Mouse (Mus musculus): Measurements from ENCODE around the gene Mapkap1. TPM values are rescaled to one million over a fixed set of nuclear protein-coding genes. Genes with fewer than 3 reads are reported as not detected.
"Not testable (repeated sequence)": the region's sequence is repeated elsewhere in the genome, so short reads cannot be mapped to it uniquely, and the experiment has no call there.

Gene Mapkap1
- polyA plus RNA-seq, 1 experiment from 2014 or later: 94.3 TPM

DNA sequence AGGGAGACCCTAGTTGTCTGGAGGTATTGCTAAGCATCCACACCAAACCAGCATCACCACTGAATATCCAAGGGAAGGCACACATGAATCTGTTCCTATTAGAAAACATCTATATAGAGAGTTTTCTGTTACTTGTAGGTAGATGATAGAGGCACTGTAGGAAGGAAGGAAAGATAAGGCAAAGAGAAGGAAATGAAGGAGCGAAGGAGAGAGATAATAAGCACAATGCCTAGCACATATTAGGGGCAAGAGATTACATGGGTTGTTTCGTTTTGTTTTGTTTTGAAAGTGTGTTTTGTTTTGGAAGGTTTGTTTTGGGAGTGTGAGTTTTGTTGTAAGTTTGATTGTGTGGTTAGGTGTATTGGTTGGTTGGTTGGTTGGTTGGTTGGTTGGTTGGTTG, 27.6 kb upstream of the Mapkap1 start:
- peaks cover 6% of the 10 kb centered on the region; the same call in 1 of the 2 replicates for H3K27me3 ChIP-seq (replicated peaks)
- WGBS: 92% methylated on average over 2 of the region's 2 CpGs
- no peak overlapping the region for H3K4me3 ChIP-seq (replicated peaks)
- H3K9ac ChIP-seq (replicated peaks): no peak overlapping the region
- H3K27ac ChIP-seq (replicated peaks): no peak overlapping the region
- no peaks in the 10 kb centered on the region for H3K9me3 ChIP-seq (replicated peaks)
- no peaks in the 10 kb centered on the region for H3K36me3 ChIP-seq
- H3K4me1 ChIP-seq: no peaks in the 10 kb centered on the region
- ATAC-seq (ENCODE audit: low FRiP score): no peak
- H3K4me2 ChIP-seq: no peak overlapping the region

- no peak for ATAC-seq (ENCODE audit: low FRiP score)
These were observed 7.0 kb upstream of the Mapkap1 start for GRCm38 (mm10) chr2:34399535-34399934.

GRCm38 (mm10) chr2:34407596-34407995, 1.0 kb downstream of the Mapkap1 start:
- WGBS: 26% methylated on average over 7 of the region's 7 CpGs
- ATAC-seq (ENCODE audit: low FRiP score): no peak
- peak overlapping the region; percentile 77 for H3K4me2 ChIP-seq
- peak overlapping the region; percentile 78 for H3K4me3 ChIP-seq (replicated peaks)
- peaks cover 17% of the 10 kb centered on the region for H3K4me1 ChIP-seq
- H3K36me3 ChIP-seq: no peaks in the 10 kb centered on the region
- no peak overlapping the region for H3K27ac ChIP-seq (replicated peaks)
- no peaks in the 10 kb centered on the region for H3K9me3 ChIP-seq (replicated peaks)
- peak overlapping the region; percentile 86; the same call in 1 of the 2 replicates for H3K9ac ChIP-seq (replicated peaks)
- H3K27me3 ChIP-seq (replicated peaks): no peaks in the 10 kb centered on the region

More at GRCm38 (mm10) chr2:34399535-34399934, 7.0 kb upstream of the Mapkap1 start:
- H3K36me3 ChIP-seq: no peaks in the 10 kb centered on the region
- no peak overlapping the region for H3K4me2 ChIP-seq
- no peak overlapping the region for H3K9ac ChIP-seq (replicated peaks)
- no peak overlapping the region for H3K4me3 ChIP-seq (replicated peaks)
- H3K9me3 ChIP-seq (replicated peaks): no peaks in the 10 kb centered on the region
- no peak overlapping the region for H3K27ac ChIP-seq (replicated peaks)
- H3K4me1 ChIP-seq: no peaks in the 10 kb centered on the region
- H3K27me3 ChIP-seq (replicated peaks): no peaks in the 10 kb centered on the region
- whole genome bisulfite sequencing: 53% methylated on average over 4 of the region's 4 CpGs

DNA sequence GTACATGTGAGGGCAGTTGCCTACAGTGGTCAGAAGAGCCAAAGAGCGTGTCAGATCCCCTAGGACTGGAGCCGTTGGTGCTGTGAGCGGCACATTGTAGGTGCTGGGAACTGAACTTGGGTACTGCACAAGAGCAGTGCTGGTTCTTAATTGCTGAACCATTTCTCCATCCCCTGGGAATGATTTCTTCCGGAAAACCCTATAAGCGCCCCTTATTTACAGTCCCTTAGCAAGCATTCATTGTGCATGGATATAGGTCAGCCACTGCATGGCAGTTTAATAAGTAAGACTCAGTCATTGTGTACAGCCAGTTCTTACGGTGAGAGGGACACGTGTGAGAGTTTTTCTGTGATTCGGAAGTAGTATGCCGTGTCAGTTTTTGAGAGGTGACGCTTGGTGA, 1.8 kb downstream of the Mapkap1 start:
- H3K36me3 ChIP-seq: no peaks in the 10 kb centered on the region
- H3K9me3 ChIP-seq (replicated peaks): no peaks in the 10 kb centered on the region
- no peak for ATAC-seq (ENCODE audit: low FRiP score)
- H3K9ac ChIP-seq (replicated peaks): no peak overlapping the region
- WGBS: 85% methylated on average over 10 of the region's 10 CpGs
- no peak overlapping the region for H3K27ac ChIP-seq (replicated peaks)
- H3K4me2 ChIP-seq: no peak overlapping the region
- H3K4me1 ChIP-seq: peaks cover 17% of the 10 kb centered on the region
- H3K27me3 ChIP-seq (replicated peaks): no peaks in the 10 kb centered on the region
- no peak overlapping the region for H3K4me3 ChIP-seq (replicated peaks)

DNA sequence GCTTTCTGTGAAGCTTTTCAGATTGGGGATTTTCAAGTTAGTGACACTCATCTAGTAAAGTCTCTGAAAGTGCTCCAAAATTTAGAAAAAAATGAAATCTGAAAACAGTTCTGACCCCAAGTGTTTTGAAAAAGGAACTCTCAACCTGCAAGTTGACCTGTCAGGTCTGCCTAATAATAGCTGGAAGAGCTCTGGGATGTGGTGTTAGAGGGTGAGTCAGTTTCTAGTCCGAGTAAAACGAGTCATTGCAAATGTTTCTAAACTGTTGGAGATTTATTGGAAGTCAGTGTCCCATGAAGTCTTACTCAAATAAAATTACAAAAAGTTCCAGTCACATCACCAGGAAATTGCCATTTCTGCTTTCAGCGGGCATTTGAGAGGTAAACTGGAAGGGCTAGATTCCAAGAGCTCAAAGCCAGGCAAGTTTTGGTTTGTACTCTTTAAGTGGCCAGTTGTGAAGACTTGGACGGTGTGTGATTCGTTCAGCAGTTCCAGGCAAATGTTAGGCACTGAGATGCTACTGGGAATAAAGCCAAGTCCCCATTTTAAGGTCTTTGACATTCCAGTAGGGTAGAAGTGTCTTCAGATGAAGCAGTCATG, 3.3 kb downstream of the Mapkap1 start:
- Histone ChIP-seq H3K36me3 (no peaks in the 10 kb centered on the region), H3K9ac (replicated peaks) (no peak overlapping the region)

GRCm38 (mm10) chr2:34420256-34420655, 13.7 kb downstream of the Mapkap1 start:
- ATAC-seq (ENCODE audit: low FRiP score): no peak
- Histone ChIP-seq H3K36me3 (0 out of 2 replicates have a peak, but pooled peaks cover 3% of the 10 kb centered on the region), H3K4me1 (0 out of 2 replicates have a peak, but pooled peaks cover 5% of the 10 kb centered on the region), H3K27ac (replicated peaks) (no peak overlapping the region), H3K9ac (replicated peaks) (no peak overlapping the region), H3K4me2 (no peak overlapping the region), H3K9me3 (replicated peaks) (no peaks in the 10 kb centered on the region), H3K4me3 (replicated peaks) (no peak overlapping the region), H3K27me3 (replicated peaks) (no peaks in the 10 kb centered on the region)
- 62% methylated on average over 1 of the region's 1 CpGs for WGBS

More for the DNA sequence above, 3.3 kb downstream of the Mapkap1 start:
- ATAC-seq (ENCODE audit: low FRiP score): no peak
- Histone ChIP-seq H3K4me1 (peaks cover 17% of the 10 kb centered on the region), H3K4me2 (no peak overlapping the region), H3K27me3 (replicated peaks) (no peaks in the 10 kb centered on the region), H3K27ac (replicated peaks) (no peak overlapping the region), H3K4me3 (replicated peaks) (no peak overlapping the region), H3K9me3 (replicated peaks) (no peaks in the 10 kb centered on the region)
- 82% methylated on average over 5 of the region's 5 CpGs for WGBS

GRCm38 (mm10) chr2:34424186-34424585, 17.6 kb downstream of the Mapkap1 start:
- 0 out of 2 replicates have a peak, but pooled peaks cover 5% of the 10 kb centered on the region for H3K4me1 ChIP-seq
- H3K27me3 ChIP-seq (replicated peaks): no peaks in the 10 kb centered on the region
- H3K36me3 ChIP-seq: 0 out of 2 replicates have a peak, but pooled peaks cover 3% of the 10 kb centered on the region
- 95% methylated on average over 3 of the region's 3 CpGs for WGBS
- H3K9me3 ChIP-seq (replicated peaks): no peaks in the 10 kb centered on the region
- no peak overlapping the region for H3K4me3 ChIP-seq (replicated peaks)
- no peak overlapping the region for H3K9ac ChIP-seq (replicated peaks)
- H3K4me2 ChIP-seq: no peak overlapping the region
- ATAC-seq (ENCODE audit: low FRiP score): no peak
- H3K27ac ChIP-seq (replicated peaks): no peak overlapping the region

DNA sequence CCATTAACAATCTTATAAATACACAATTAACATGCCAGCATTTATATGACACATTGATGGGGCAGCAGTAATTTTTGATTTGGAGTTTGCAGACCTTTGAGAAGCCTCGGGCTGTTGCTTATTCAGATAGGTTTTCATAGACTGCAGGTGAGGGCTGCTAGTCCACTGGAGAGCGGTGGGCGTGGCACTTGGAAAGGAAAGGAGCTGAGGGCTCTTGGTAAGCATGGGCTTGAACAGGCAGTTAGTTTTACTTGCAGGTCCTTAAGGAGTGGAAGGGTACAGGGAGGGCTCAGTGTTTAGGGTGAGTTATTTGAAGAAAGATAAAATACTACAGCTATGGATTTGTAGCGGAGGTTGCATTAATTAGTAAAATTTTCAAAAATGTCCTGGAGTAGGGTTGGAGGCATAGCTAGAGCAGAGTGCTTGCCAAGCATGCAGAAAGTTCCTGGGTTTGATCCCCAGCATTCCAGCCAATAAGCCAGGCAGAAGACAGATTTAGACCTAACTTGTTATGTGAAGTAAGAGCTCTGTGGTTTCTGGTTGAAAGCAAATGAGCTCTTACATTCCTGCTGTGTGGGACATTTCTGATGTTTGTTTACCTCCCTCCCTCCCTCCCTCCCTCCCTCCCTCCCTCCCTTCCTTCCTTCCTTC, 19.1 kb downstream of the Mapkap1 start:
- 0 out of 2 replicates have a peak, but pooled peaks cover 5% of the 10 kb centered on the region for H3K4me1 ChIP-seq
- H3K9me3 ChIP-seq (replicated peaks): no peaks in the 10 kb centered on the region
- no peak overlapping the region for H3K9ac ChIP-seq (replicated peaks)
- no peak overlapping the region for H3K4me2 ChIP-seq
- 80% methylated on average over 4 of the region's 4 CpGs for WGBS
- no peak overlapping the region for H3K4me3 ChIP-seq (replicated peaks)
- H3K27me3 ChIP-seq (replicated peaks): no peaks in the 10 kb centered on the region
- ATAC-seq (ENCODE audit: low FRiP score): no peak
- H3K36me3 ChIP-seq: no peaks in the 10 kb centered on the region
- H3K27ac ChIP-seq (replicated peaks): no peak overlapping the region

GRCm38 (mm10) chr2:34430663-34431062, 24.1 kb downstream of the Mapkap1 start:
- Histone ChIP-seq H3K9ac (replicated peaks) (no peak overlapping the region), H3K27me3 (replicated peaks) (no peaks in the 10 kb centered on the region), H3K27ac (replicated peaks) (no peak overlapping the region), H3K36me3 (no peaks in the 10 kb centered on the region; the same call in 1 of the 2 replicates), H3K9me3 (replicated peaks) (no peaks in the 10 kb centered on the region), H3K4me3 (replicated peaks) (no peak overlapping the region), H3K4me1 (no peaks in the 10 kb centered on the region), H3K4me2 (no peak overlapping the region)
- no peak for ATAC-seq (ENCODE audit: low FRiP score)
- WGBS: 97% methylated on average over 8 of the region's 8 CpGs

GRCm38 (mm10) chr2:34431701-34432372, 25.3 kb downstream of the Mapkap1 start:
- Histone ChIP-seq H3K4me1 (no peaks in the 10 kb centered on the region), H3K4me3 (replicated peaks) (no peak overlapping the region), H3K27me3 (replicated peaks) (no peaks in the 10 kb centered on the region), H3K36me3 (no peaks in the 10 kb centered on the region; the same call in 1 of the 2 replicates), H3K4me2 (no peak overlapping the region), H3K9me3 (replicated peaks) (no peaks in the 10 kb centered on the region), H3K9ac (replicated peaks) (no peak overlapping the region), H3K27ac (replicated peaks) (no peak overlapping the region)
- 93% methylated on average over 12 of the region's 12 CpGs for WGBS
- ATAC-seq (ENCODE audit: low FRiP score): no peak

GRCm38 (mm10) chr2:34432887-34433286, 26.3 kb downstream of the Mapkap1 start:
- not testable (repeated sequence) for H3K27me3 ChIP-seq (replicated peaks); H3K36me3 ChIP-seq; H3K9ac ChIP-seq (replicated peaks); ATAC-seq (ENCODE audit: low FRiP score); H3K27ac ChIP-seq (replicated peaks); H3K4me1 ChIP-seq; H3K4me2 ChIP-seq; H3K9me3 ChIP-seq (replicated peaks); H3K4me3 ChIP-seq (replicated peaks)
- 98% methylated on average over 1 of the region's 2 CpGs for WGBS

DNA sequence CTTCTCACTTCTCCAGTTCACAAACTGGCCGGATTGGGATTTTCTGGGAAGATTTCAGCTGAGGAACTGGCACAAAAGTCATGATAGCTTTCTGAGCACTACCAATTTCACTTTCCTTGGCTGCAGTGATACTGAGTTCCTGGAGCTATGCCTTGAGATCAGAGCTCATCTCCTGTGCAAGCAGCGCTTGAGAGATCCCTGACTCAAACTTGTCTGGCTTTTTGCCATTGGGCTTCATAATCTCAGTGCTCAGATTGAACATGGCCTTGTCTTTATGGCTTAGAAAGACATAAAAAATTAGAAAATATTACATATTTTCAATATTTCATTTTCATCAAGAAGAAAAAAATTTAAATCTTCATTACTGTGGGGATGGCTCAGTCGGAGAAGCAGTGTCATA, 29.8 kb downstream of the Mapkap1 start:
- Histone ChIP-seq H3K9me3 (replicated peaks) (no peaks in the 10 kb centered on the region), H3K4me2 (no peak overlapping the region), H3K27ac (replicated peaks) (no peak overlapping the region), H3K9ac (replicated peaks) (no peak overlapping the region), H3K27me3 (replicated peaks) (no peaks in the 10 kb centered on the region), H3K4me3 (replicated peaks) (no peak overlapping the region), H3K36me3 (no peaks in the 10 kb centered on the region; the same call in 1 of the 2 replicates), H3K4me1 (no peaks in the 10 kb centered on the region)
- WGBS: 93% methylated on average over 3 of the region's 3 CpGs
- no peak for ATAC-seq (ENCODE audit: low FRiP score)
